Mouse (Mus musculus): ENCODE measurements around the gene Arhgef10l. TPM values are rescaled to one million over a fixed set of nuclear protein-coding genes. Genes with fewer than 3 reads are reported as not detected.

Arhgef10l gene
- polyA plus RNA-seq, 1 experiment = 85.4 TPM

DNA sequence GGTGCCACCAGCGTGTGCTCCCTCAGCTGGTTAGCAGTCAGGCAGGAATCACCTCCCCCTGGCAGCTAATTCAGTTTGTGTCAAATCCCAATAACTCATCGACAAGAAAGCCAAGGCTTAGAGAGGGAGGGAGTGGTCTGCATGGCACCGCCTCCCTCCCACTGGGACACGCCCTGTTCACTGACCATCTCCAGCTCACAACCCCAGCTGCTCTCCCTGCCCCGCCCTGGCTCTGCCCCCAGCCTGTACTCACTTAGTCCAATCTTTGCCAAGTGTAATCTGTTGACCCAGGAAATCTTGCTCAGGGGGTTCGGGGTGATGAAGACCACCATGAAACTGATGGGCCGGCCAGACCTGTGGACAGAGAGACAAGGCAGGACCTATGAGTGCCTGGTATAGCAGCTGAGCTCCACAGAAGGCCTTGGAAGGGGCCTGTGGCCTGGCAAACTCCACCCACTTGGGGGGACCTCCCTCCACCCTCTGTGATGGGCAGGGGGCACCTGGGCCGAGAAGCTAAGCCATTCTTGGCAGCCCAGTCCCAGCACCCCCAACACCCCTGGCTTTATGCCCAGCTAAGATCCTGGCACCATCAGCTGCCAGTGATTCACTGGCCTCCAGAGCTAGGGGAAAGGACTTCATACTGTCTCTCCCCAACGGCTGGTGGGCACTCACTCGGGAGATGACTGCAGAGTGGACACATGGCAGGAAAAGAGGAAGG lies 103.2 kb downstream of the Arhgef10l start:
- H3K4me1 ChIP-seq (ENCODE audit: control insufficient read depth, insufficient read depth, low read length) = peaks cover 25% of the 10 kb centered on the region
- no peak overlapping the region for H3K27ac ChIP-seq (ENCODE audit: insufficient read depth, low read depth, low read length)
- H3K4me3 ChIP-seq (ENCODE audit: insufficient read depth, low read length) = no peak overlapping the region
- TF ChIP-seq POLR2A (IDR thresholded peaks at IDR 0.05; ENCODE audit: borderline replicate concordance, low read depth, low read length) = no peak
- no peak for TF ChIP-seq CTCF (IDR thresholded peaks at IDR 0.05; ENCODE audit: low read depth, low read length)

DNA sequence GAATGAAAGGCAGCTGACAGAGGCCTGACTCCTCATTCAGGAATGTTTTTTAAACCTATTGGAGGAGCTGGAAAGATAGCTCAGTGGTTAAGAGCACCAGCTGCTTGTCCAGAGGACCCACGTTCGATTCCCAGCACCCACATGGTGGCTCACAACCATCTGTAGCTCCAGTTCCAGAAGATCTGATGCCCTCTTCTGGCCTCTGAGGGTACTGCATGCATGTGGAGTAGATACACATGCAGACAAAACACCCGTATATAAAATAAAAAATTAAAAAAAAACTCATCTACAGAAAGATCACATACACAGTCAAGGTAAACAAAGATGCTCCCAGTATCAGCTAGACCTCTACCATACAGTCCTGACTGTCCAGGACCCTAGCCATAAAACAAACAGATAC lies 104.1 kb downstream of the Arhgef10l start:
- Histone ChIP-seq H3K4me3 (ENCODE audit: insufficient read depth, low read length) (no peak overlapping the region), H3K27ac (ENCODE audit: insufficient read depth, low read depth, low read length) (no peak overlapping the region), H3K4me1 (ENCODE audit: control insufficient read depth, insufficient read depth, low read length) (peaks cover 18% of the 10 kb centered on the region)
- TF ChIP-seq CTCF (IDR thresholded peaks at IDR 0.05; ENCODE audit: low read depth, low read length) (no peak), POLR2A (IDR thresholded peaks at IDR 0.05; ENCODE audit: borderline replicate concordance, low read depth, low read length) (no peak)

- TF ChIP-seq CTCF (IDR thresholded peaks at IDR 0.05; ENCODE audit: low read depth, low read length) (peak; percentile 67), POLR2A (IDR thresholded peaks at IDR 0.05; ENCODE audit: borderline replicate concordance, low read depth, low read length) (no peak)
- H3K27ac ChIP-seq (ENCODE audit: insufficient read depth, low read depth, low read length) = peak overlapping the region; percentile 18; the same call in 1 of the 2 replicates
These were observed 106.0 kb downstream of the Arhgef10l start for GRCm38 (mm10) chr4:140559862-140560261.

GRCm38 (mm10) chr4:140558193-140558592 lies 107.6 kb downstream of the Arhgef10l start:
- Histone ChIP-seq H3K27ac (ENCODE audit: insufficient read depth, low read depth, low read length) (no peak overlapping the region), H3K4me1 (ENCODE audit: control insufficient read depth, insufficient read depth, low read length) (peaks cover 18% of the 10 kb centered on the region), H3K4me3 (ENCODE audit: insufficient read depth, low read length) (no peak overlapping the region)
- TF ChIP-seq POLR2A (IDR thresholded peaks at IDR 0.05; ENCODE audit: borderline replicate concordance, low read depth, low read length) (no peak), CTCF (IDR thresholded peaks at IDR 0.05; ENCODE audit: low read depth, low read length) (no peak)

More at GRCm38 (mm10) chr4:140559862-140560261, 106.0 kb downstream of the Arhgef10l start:
- peaks cover 18% of the 10 kb centered on the region for H3K4me1 ChIP-seq (ENCODE audit: control insufficient read depth, insufficient read depth, low read length)
- no peak overlapping the region for H3K4me3 ChIP-seq (ENCODE audit: insufficient read depth, low read length)

DNA sequence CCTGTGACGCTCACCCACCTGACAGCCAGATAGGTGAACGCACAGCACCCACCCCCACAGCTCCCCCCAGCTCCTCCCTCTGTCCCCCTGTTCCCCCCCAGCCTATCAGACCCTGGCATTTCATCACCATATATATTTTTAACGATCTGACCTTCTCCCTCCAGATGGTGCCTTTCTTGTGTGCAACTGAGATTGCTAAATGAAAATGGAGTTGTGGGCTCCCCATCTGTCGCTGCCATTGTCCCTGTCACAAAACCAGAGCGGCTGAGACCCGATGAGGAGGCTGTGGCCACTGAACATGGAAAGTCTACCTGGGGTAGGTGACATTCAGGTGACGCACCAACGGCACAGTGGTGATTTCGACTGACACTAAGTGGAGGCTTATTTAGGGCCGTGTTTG lies 109.3 kb downstream of the Arhgef10l start:
- Histone ChIP-seq H3K27ac (ENCODE audit: insufficient read depth, low read depth, low read length) (no peak overlapping the region), H3K4me3 (ENCODE audit: insufficient read depth, low read length) (no peak overlapping the region), H3K4me1 (ENCODE audit: control insufficient read depth, insufficient read depth, low read length) (peaks cover 18% of the 10 kb centered on the region)
- TF ChIP-seq POLR2A (IDR thresholded peaks at IDR 0.05; ENCODE audit: borderline replicate concordance, low read depth, low read length) (no peak), CTCF (IDR thresholded peaks at IDR 0.05; ENCODE audit: low read depth, low read length) (no peak)

DNA sequence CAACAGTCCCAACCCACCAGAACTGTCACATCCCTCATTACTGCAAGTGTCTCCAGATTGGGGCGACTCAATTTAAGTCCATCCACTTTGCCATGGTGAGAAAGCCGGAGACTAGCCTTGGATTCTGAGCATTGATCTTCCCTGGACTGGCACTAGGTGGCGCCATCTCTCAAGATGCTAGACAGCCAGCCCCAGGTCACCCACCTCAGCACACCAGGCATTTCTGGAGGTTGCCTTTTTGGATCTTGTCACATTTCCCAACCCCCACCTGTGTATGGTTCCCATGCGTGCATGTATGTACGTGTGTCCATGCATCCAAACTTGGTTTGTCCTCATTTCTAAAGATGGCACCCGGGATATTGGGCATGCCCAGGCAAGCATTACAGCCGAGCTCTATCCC lies 110.5 kb downstream of the Arhgef10l start:
- TF ChIP-seq POLR2A (IDR thresholded peaks at IDR 0.05; ENCODE audit: borderline replicate concordance, low read depth, low read length) = no peak
- TF ChIP-seq CTCF (IDR thresholded peaks at IDR 0.05; ENCODE audit: low read depth, low read length) = peak; percentile 84
- Histone ChIP-seq H3K4me3 (ENCODE audit: insufficient read depth, low read length) (no peak overlapping the region), H3K4me1 (ENCODE audit: control insufficient read depth, insufficient read depth, low read length) (peaks cover 15% of the 10 kb centered on the region), H3K27ac (ENCODE audit: insufficient read depth, low read depth, low read length) (0 out of 2 replicates have a peak overlapping the region, but pooled peaks have one; percentile 10)

- no peak for TF ChIP-seq POLR2A (IDR thresholded peaks at IDR 0.05; ENCODE audit: borderline replicate concordance, low read depth, low read length)
- TF ChIP-seq CTCF (IDR thresholded peaks at IDR 0.05; ENCODE audit: low read depth, low read length) = no peak
- Histone ChIP-seq H3K4me1 (ENCODE audit: control insufficient read depth, insufficient read depth, low read length) (peaks cover 10% of the 10 kb centered on the region), H3K4me3 (ENCODE audit: insufficient read depth, low read length) (no peak overlapping the region), H3K27ac (ENCODE audit: insufficient read depth, low read depth, low read length) (no peak overlapping the region)
These were observed 111.3 kb downstream of the Arhgef10l start for GRCm38 (mm10) chr4:140554552-140554951.

GRCm38 (mm10) chr4:140551766-140552165 lies 114.0 kb downstream of the Arhgef10l start:
- no peak overlapping the region for H3K4me3 ChIP-seq (ENCODE audit: insufficient read depth, low read length)
- no peak for TF ChIP-seq CTCF (IDR thresholded peaks at IDR 0.05; ENCODE audit: low read depth, low read length)
- TF ChIP-seq POLR2A (IDR thresholded peaks at IDR 0.05; ENCODE audit: borderline replicate concordance, low read depth, low read length) = no peak
- peaks cover 7% of the 10 kb centered on the region for H3K4me1 ChIP-seq (ENCODE audit: control insufficient read depth, insufficient read depth, low read length)
- no peak overlapping the region for H3K27ac ChIP-seq (ENCODE audit: insufficient read depth, low read depth, low read length)

DNA sequence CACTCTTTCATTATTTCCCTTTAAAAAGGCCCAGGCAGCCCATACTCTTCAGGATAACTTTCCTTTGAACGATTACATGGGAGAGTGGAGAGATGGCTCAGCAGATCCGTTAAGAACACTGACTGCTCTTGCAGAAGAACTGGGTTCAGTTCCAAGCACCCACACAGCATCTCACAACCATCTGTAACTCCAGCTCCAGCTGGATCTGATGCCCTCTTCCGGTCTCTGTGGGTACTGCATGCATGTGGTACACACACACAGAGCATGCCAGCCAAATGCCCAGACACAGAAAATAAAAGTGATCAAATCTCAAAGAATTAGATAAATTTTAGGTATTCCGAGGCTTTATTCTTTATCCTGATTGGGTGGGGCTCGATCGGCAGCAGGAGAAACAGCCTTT lies 115.1 kb downstream of the Arhgef10l start:
- H3K4me1 ChIP-seq (ENCODE audit: control insufficient read depth, insufficient read depth, low read length) = peaks cover 4% of the 10 kb centered on the region
- no peak overlapping the region for H3K27ac ChIP-seq (ENCODE audit: insufficient read depth, low read depth, low read length)
- no peak overlapping the region for H3K4me3 ChIP-seq (ENCODE audit: insufficient read depth, low read length)
- TF ChIP-seq POLR2A (IDR thresholded peaks at IDR 0.05; ENCODE audit: borderline replicate concordance, low read depth, low read length) (no peak), CTCF (IDR thresholded peaks at IDR 0.05; ENCODE audit: low read depth, low read length) (no peak)

DNA sequence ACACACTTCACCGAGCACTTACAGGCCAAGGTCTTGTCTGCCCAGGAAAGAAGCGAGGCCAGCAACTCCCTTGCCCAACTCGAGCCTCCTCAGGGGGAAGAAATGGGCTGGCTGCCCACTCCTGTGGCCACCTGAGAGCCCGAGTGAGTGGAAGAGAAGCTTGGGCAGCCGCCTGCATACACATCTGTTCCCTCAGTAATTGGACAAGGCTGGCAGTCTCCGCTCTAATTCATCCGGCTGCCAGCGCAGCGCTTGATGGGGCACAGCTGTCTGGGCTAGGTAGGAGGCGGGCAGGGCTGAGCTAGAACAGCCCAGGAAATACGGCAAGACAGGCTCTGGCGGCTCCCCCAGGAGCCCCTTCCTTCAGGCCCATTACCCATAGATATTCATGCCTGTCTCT lies 115.8 kb downstream of the Arhgef10l start:
- Histone ChIP-seq H3K4me3 (ENCODE audit: insufficient read depth, low read length) (no peak overlapping the region), H3K27ac (ENCODE audit: insufficient read depth, low read depth, low read length) (no peak overlapping the region), H3K4me1 (ENCODE audit: control insufficient read depth, insufficient read depth, low read length) (no peaks in the 10 kb centered on the region)
- TF ChIP-seq CTCF (IDR thresholded peaks at IDR 0.05; ENCODE audit: low read depth, low read length) (no peak), POLR2A (IDR thresholded peaks at IDR 0.05; ENCODE audit: borderline replicate concordance, low read depth, low read length) (no peak)
